Mouse (Mus musculus) splenic B cell, adult 2 months (primary cell): ENCODE measurements at regions not wholly inside any gene's neighbourhood (a gene's known extent, or its start where the extent isn't known, plus 50 kb on each side); places are given as distances from the start of the nearest gene placed in this dataset.
"Not testable (repeated sequence)": the region's sequence is repeated elsewhere in the genome, so short reads cannot be mapped to it uniquely, and the experiment has no call there.

Experiments
- DNase-seq: peaks from one replicate; pipeline ENCODE4 v3.0.0-alpha.2; 2011; ENCODE audit warnings: low read depth, low spot score
- H3K27me3 ChIP-seq: 2 replicates; pipeline ENCODE4 v1.6.1; 2012; ENCODE audit warnings: mild to moderate bottlenecking, low read length, moderate library complexity, mixed read lengths; ENCODE audit not compliant: control insufficient read depth, poor library complexity, insufficient read depth, severe bottlenecking
- H3K36me3 ChIP-seq: 2 replicates; pipeline ENCODE4 v1.6.1; 2012; ENCODE audit warnings: mild to moderate bottlenecking, low read length, moderate library complexity, mixed read lengths; ENCODE audit not compliant: control insufficient read depth, poor library complexity, insufficient read depth, severe bottlenecking

DNA sequence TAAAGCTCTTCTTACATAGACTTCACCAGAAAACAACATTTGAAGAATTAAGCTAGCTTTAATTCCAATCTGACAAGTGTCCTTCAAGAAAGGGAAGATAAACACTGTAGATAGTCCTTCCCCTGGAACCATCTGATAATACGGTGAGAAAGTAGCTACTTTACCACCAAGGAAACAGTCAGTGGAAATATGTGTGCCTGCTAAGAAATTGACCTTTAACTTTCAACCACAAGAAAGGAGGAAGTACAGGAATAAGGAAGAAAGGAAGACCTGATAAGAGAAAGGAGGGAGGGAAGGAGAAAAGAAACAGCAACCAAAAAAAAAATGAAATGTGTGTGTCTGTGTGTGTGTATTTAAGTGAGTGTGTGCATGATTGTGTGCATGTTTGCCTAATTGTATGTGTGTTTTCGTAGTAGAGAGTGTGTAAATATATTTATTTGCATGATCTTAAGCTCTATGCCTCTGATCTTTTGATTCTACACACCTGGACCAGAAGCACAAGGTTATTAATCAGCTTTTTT, 831.3 kb downstream of the Pla2g4a start:
- DNase-seq, result no peak
- Histone ChIP-seq H3K27me3 (no peaks in the 10 kb centered on the region), H3K36me3 (no peaks in the 10 kb centered on the region)

DNA sequence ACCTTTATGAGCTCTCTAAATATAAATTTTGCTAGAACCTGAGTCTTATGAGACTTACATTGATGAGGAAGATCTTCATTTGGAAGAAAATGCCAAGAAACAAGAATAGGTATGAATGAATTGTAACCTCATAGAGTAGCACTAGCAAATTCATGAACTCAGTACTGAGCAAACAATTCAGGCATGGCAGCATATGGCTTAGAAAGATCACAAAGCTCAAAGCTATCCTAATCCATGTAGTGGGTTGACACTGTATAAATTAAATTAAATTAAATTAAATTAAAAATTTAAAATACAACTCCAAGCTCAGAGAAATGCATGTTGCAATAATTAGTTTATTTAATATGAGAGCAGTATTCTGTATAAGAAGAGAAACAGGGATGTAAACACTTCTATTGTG, 832.0 kb downstream of the Pla2g4a start:
- no peaks in the 10 kb centered on the region for H3K27me3 ChIP-seq
- H3K36me3 ChIP-seq, result no peaks in the 10 kb centered on the region
- no peak for DNase-seq

- H3K36me3 ChIP-seq, result no peaks in the 10 kb centered on the region
- no peak for DNase-seq
- no peaks in the 10 kb centered on the region for H3K27me3 ChIP-seq
These were observed 833.4 kb downstream of the Pla2g4a start for GRCm38 (mm10) chr1:149127709-149128108.

DNA sequence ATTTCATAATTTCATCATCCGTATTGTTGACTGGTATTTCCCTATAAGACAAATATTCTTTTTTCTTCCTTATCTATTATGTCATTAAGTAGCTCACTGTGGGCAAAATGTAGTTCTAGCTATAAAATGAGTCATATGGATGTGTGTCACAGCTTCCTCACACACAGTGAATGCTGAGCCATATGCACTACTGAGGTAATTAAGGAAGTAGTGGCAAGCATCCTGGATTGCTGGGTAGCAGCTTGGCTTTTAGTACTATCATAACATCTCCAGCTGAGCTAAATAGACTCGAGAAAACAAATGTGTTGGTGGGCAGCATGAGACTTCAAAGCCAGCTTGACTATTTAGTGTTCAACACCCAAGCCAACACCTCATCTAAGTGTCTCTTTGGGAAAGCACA, 857.7 kb downstream of the Pla2g4a start:
- DNase-seq, result no peak
- Histone ChIP-seq H3K36me3 (no peaks in the 10 kb centered on the region), H3K27me3 (no peaks in the 10 kb centered on the region)

DNA sequence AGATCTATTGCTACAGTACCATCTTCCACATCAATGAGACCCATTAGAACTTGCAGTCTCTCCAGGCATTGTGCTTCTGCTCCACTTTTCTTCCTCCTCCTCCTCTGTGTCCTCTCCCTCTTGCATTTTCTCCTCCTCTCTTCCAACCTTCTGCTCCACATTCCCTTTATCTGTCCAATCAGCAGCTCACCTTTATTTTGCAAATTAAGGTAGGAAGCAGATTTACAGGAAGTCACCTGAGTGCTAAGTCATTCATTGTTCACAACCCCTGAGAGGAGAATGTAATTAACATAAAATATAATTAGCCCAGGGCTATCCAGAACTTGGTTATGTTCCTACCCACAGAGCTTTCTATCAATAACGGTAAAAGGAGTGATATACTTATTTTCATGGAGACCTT, 863.7 kb downstream of the Pla2g4a start:
- no peak for DNase-seq
- Histone ChIP-seq H3K36me3 (no peaks in the 10 kb centered on the region), H3K27me3 (no peaks in the 10 kb centered on the region)

DNA sequence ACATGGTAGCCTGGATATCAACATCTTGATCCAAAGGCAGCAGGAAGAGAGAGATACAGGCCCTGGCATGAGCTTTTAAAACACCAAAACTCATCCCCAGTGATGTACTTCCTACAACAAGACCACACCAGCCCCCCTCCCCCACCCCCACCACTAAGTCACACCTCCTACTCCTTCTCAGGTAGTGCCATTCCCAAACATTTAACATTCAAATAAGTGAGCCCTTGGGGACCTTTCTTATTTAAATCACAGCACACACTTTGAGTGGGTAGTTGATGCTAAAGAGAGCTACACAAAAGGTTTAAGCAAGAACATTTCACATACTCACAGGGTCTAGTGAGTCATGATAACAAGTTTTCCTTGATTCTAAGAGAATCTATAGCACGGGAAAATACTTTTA, 886.4 kb downstream of the Pla2g4a start:
- Histone ChIP-seq H3K27me3 (no peaks in the 10 kb centered on the region), H3K36me3 (no peaks in the 10 kb centered on the region)
- no peak for DNase-seq

DNA sequence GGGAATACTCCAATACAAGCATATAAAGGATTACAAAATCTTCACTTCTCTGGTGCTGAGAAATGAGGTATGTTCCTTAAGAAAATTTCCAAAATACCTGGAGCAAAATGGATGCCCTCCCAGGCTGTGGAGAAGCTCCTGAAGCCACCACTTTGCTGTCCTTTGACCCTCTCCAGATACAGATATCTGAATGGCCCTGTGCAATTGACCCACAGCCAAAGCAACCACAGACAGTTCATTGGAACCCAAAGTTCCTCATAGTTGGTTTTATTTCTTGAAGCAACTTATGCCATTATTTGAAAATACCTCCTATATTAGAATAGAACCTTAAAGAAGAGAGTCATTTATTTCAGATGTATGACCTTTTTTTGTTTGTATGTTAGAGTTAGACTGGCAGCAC, 891.5 kb downstream of the Pla2g4a start:
- DNase-seq, result no peak
- no peaks in the 10 kb centered on the region for H3K36me3 ChIP-seq
- no peaks in the 10 kb centered on the region for H3K27me3 ChIP-seq

DNA sequence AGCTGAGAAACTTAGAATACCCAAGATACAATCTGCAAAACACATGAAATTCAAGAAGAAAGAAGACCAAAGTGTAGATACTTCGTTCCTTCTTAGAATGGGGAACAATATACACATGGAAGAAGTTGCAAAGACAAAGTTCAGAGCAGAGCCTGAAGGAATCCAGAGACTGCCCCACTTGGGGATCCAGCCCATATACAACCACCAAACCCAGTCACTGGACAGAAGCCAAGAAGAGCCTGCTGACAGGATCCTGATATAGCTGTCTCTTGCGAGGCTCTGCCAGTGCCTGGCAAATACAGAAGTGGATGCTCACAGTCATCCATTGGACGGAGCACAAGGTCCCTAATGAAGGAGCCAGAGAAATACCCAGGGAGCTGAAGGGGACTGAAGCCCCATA, 898.1 kb downstream of the Pla2g4a start:
- not testable (repeated sequence) for DNase-seq, H3K27me3 ChIP-seq, H3K36me3 ChIP-seq

- no peak for DNase-seq
- no peaks in the 10 kb centered on the region for H3K36me3 ChIP-seq
- H3K27me3 ChIP-seq, result no peaks in the 10 kb centered on the region; the same call in 1 of the 2 replicates
These were observed 922.7 kb downstream of the Pla2g4a start for GRCm38 (mm10) chr1:149038188-149038967.

DNA sequence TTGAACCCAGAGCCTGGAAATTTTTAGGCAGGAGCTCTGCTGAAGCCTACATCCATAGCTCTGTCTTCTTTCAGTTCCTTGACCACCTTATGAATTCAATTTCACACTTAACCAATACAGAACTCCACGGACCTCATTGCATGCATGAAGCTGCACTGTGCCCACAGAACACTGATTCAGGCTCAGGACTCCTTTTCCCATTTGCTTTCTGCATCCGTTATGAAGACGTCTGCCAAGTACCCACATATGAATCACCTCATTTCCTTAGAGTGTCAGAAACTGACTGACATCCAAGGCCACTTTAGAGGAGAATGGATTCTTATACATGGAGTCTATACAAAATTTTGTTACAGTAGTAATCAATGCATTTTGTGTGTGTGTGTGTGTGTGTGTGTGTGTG, 932.8 kb downstream of the Pla2g4a start:
- Histone ChIP-seq H3K27me3 (no peaks in the 10 kb centered on the region), H3K36me3 (no peaks in the 10 kb centered on the region)
- DNase-seq, result no peak

DNA sequence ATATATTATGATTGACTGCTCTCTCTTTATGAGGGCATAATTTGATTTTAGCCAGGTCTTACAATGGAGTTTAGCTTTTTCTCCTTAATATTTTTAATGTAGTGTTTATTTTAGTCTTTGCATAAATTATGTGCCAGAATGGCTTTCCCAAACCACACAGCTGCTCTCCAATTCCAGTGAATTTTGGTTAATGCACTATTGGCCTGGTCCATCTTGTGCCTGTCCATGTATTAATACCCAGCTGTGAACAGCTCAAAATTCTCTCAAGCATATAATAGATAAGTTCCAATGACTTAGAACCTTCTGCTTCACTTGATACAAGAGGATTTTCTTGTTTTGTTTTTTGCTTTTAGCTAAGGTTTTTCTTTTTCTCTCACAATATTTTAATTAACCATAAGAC, 939.4 kb downstream of the Pla2g4a start:
- no peak for DNase-seq
- no peaks in the 10 kb centered on the region for H3K36me3 ChIP-seq
- H3K27me3 ChIP-seq, result no peaks in the 10 kb centered on the region

GRCm38 (mm10) chr1:149021273-149021672, 939.8 kb downstream of the Pla2g4a start:
- Histone ChIP-seq H3K27me3 (no peaks in the 10 kb centered on the region), H3K36me3 (no peaks in the 10 kb centered on the region)
- no peak for DNase-seq

- no peak for DNase-seq
- no peaks in the 10 kb centered on the region; the same call in 1 of the 2 replicates for H3K36me3 ChIP-seq
- no peaks in the 10 kb centered on the region for H3K27me3 ChIP-seq
These were observed 946.5 kb downstream of the Pla2g4a start for GRCm38 (mm10) chr1:149014559-149014958.

DNA sequence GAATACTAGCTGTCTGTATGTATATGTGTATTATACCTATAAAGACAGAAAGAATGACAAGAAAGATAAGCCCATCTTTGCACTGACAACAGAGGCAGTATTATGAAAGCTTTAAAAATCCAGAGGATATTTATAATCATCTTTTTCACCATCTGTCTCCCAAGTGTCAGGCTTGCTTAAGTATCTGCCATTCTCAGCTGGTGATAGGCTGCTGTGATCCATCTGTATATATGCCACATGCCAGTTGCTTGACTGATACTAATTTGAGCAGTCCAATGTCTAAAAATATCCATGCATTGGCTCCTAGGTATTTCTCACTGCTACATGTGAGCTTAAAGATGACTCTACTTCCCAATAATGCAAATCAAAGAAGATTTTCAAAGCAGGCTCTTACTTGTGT, 950.3 kb downstream of the Pla2g4a start:
- no peaks in the 10 kb centered on the region; the same call in 1 of the 2 replicates for H3K36me3 ChIP-seq
- H3K27me3 ChIP-seq, result no peaks in the 10 kb centered on the region
- no peak for DNase-seq

DNA sequence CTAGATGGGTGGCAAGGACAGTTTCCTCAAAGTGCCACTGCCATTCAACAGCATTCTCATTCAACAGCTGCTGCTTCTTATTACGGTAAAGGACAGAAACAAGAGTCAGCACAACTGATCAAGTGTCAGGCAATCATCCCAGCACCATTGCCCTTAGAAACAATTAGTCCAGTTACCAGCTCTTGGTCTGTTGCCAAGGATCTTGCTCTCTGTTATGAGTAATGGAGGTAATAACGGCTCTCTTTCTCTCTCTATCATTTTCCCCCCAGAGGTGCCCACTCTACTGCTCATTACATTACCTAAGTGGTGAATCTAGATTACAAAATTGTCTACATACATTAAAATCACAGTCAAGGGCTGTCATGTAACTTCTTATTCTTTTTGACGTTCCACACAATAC, 961.0 kb downstream of the Pla2g4a start:
- H3K36me3 ChIP-seq, result no peaks in the 10 kb centered on the region
- H3K27me3 ChIP-seq, result no peaks in the 10 kb centered on the region
- no peak for DNase-seq

- peak; percentile 3 for DNase-seq
- Histone ChIP-seq H3K27me3 (no peaks in the 10 kb centered on the region), H3K36me3 (no peaks in the 10 kb centered on the region)
These were observed 967.5 kb downstream of the Pla2g4a start for GRCm38 (mm10) chr1:148993586-148993985.
